Mouse (Mus musculus): ENCODE data around the gene Il12a. TPM values are rescaled to one million over a fixed set of nuclear protein-coding genes. Genes with fewer than 3 reads are reported as not detected.

The Il12a gene
- total RNA-seq (2014; rRNA removed) (not detected in 2 replicates), polyA plus RNA-seq (2012; rRNA removed) (not detected in 2 replicates)

GRCm38 (mm10) chr3:68690344-68690743, at the start of gene Il12a:
Gene Il12a, plus strand, starts transcription at chr3:68690644.
- TF ChIP-seq POLR2A (IDR thresholded peaks at IDR 0.05; ENCODE audit: extremely low read depth, insufficient read depth, low read length) (no peak), CTCF (IDR thresholded peaks at IDR 0.05; ENCODE audit: low read depth, low read length) (no peak)
- no peaks in the 10 kb centered on the region for H3K36me3 ChIP-seq (ENCODE audit: control insufficient read depth, insufficient read depth, low read length)
- DNase-seq (ENCODE audit: extremely low read depth, low read depth, low spot score): no peak
- H3K4me1 ChIP-seq (ENCODE audit: control insufficient read depth, insufficient read depth, low read length): no peaks in the 10 kb centered on the region
- H3K27ac ChIP-seq (replicated peaks; ENCODE audit: insufficient read depth, low read depth, low read length): no peak within 1 kb of the TSS
- H3K4me3 ChIP-seq (ENCODE audit: insufficient read depth, low read depth, low read length): no peak within 1 kb of the TSS
- H3K79me2 ChIP-seq (ENCODE audit: control insufficient read depth, insufficient read depth, low read length): no peaks in the 10 kb centered on the region
- no peak within 1 kb of the TSS for H3K9ac ChIP-seq (ENCODE audit: low read depth, low read length)
- WGBS: 95% methylated on average over 4 of the region's 4 CpGs
- H3K27me3 ChIP-seq (ENCODE audit: control insufficient read depth, insufficient read depth, low read length): no peaks in the 10 kb centered on the region

GRCm38 (mm10) chr3:68642935-68643334, 47.5 kb upstream of the Il12a start:
- TF ChIP-seq POLR2A (IDR thresholded peaks at IDR 0.05; ENCODE audit: extremely low read depth, insufficient read depth, low read length): no peak
- TF ChIP-seq CTCF (IDR thresholded peaks at IDR 0.05; ENCODE audit: low read depth, low read length): no peak
- H3K4me1 ChIP-seq (ENCODE audit: control insufficient read depth, insufficient read depth, low read length): no peaks in the 10 kb centered on the region
- DNase-seq (ENCODE audit: extremely low read depth, low read depth, low spot score): no peak
- WGBS: 83% methylated on average over 7 of the region's 7 CpGs
- H3K27me3 ChIP-seq (ENCODE audit: control insufficient read depth, insufficient read depth, low read length): no peaks in the 10 kb centered on the region
- no peak overlapping the region for H3K9ac ChIP-seq (ENCODE audit: low read depth, low read length)
- no peaks in the 10 kb centered on the region for H3K36me3 ChIP-seq (ENCODE audit: control insufficient read depth, insufficient read depth, low read length)
- H3K79me2 ChIP-seq (ENCODE audit: control insufficient read depth, insufficient read depth, low read length): no peaks in the 10 kb centered on the region
- H3K4me3 ChIP-seq (ENCODE audit: insufficient read depth, low read depth, low read length): no peak overlapping the region
- H3K27ac ChIP-seq (replicated peaks; ENCODE audit: insufficient read depth, low read depth, low read length): no peak overlapping the region

- WGBS: 79% methylated on average over 6 of the region's 6 CpGs
These were observed 43.9 kb upstream of the Il12a start for GRCm38 (mm10) chr3:68646387-68647130.

GRCm38 (mm10) chr3:68647282-68647681, 43.2 kb upstream of the Il12a start:
- Histone ChIP-seq H3K27me3 (ENCODE audit: control insufficient read depth, insufficient read depth, low read length) (no peaks in the 10 kb centered on the region), H3K4me1 (ENCODE audit: control insufficient read depth, insufficient read depth, low read length) (no peaks in the 10 kb centered on the region), H3K36me3 (ENCODE audit: control insufficient read depth, insufficient read depth, low read length) (no peaks in the 10 kb centered on the region), H3K4me3 (ENCODE audit: insufficient read depth, low read depth, low read length) (no peak overlapping the region), H3K79me2 (ENCODE audit: control insufficient read depth, insufficient read depth, low read length) (no peaks in the 10 kb centered on the region), H3K9ac (ENCODE audit: low read depth, low read length) (no peak overlapping the region), H3K27ac (replicated peaks; ENCODE audit: insufficient read depth, low read depth, low read length) (no peak overlapping the region)
- TF ChIP-seq CTCF (IDR thresholded peaks at IDR 0.05; ENCODE audit: low read depth, low read length): no peak
- TF ChIP-seq POLR2A (IDR thresholded peaks at IDR 0.05; ENCODE audit: extremely low read depth, insufficient read depth, low read length): no peak
- WGBS: 96% methylated on average over 3 of the region's 3 CpGs
- no peak for DNase-seq (ENCODE audit: extremely low read depth, low read depth, low spot score)

More at GRCm38 (mm10) chr3:68646387-68647130, 43.9 kb upstream of the Il12a start:
- Histone ChIP-seq H3K4me3 (ENCODE audit: insufficient read depth, low read depth, low read length) (no peak overlapping the region), H3K9ac (ENCODE audit: low read depth, low read length) (no peak overlapping the region), H3K36me3 (ENCODE audit: control insufficient read depth, insufficient read depth, low read length) (no peaks in the 10 kb centered on the region), H3K27me3 (ENCODE audit: control insufficient read depth, insufficient read depth, low read length) (no peaks in the 10 kb centered on the region), H3K79me2 (ENCODE audit: control insufficient read depth, insufficient read depth, low read length) (no peaks in the 10 kb centered on the region), H3K4me1 (ENCODE audit: control insufficient read depth, insufficient read depth, low read length) (no peaks in the 10 kb centered on the region), H3K27ac (replicated peaks; ENCODE audit: insufficient read depth, low read depth, low read length) (no peak overlapping the region)
- DNase-seq (ENCODE audit: extremely low read depth, low read depth, low spot score): no peak
- no peak for TF ChIP-seq POLR2A (IDR thresholded peaks at IDR 0.05; ENCODE audit: extremely low read depth, insufficient read depth, low read length)
- TF ChIP-seq CTCF (IDR thresholded peaks at IDR 0.05; ENCODE audit: low read depth, low read length): no peak

GRCm38 (mm10) chr3:68650251-68650650, 40.2 kb upstream of the Il12a start:
- Histone ChIP-seq H3K36me3 (ENCODE audit: control insufficient read depth, insufficient read depth, low read length) (no peaks in the 10 kb centered on the region), H3K27ac (replicated peaks; ENCODE audit: insufficient read depth, low read depth, low read length) (no peak overlapping the region), H3K9ac (ENCODE audit: low read depth, low read length) (no peak overlapping the region), H3K27me3 (ENCODE audit: control insufficient read depth, insufficient read depth, low read length) (no peaks in the 10 kb centered on the region), H3K4me3 (ENCODE audit: insufficient read depth, low read depth, low read length) (no peak overlapping the region), H3K4me1 (ENCODE audit: control insufficient read depth, insufficient read depth, low read length) (no peaks in the 10 kb centered on the region), H3K79me2 (ENCODE audit: control insufficient read depth, insufficient read depth, low read length) (no peaks in the 10 kb centered on the region)
- DNase-seq (ENCODE audit: extremely low read depth, low read depth, low spot score): no peak
- TF ChIP-seq CTCF (IDR thresholded peaks at IDR 0.05; ENCODE audit: low read depth, low read length) (no peak), POLR2A (IDR thresholded peaks at IDR 0.05; ENCODE audit: extremely low read depth, insufficient read depth, low read length) (no peak)
- 92% methylated on average over 3 of the region's 3 CpGs for WGBS

All from liver, adult 2 months (tissue).